Mouse (Mus musculus) testis, adult 2 months (tissue): ENCODE measurements at regions not wholly inside any gene's neighbourhood (a gene's known extent, or its start where the extent isn't known, plus 50 kb on each side); places are given as distances from the start of the nearest gene placed in this dataset.

Source experiments
- CTCF ChIP-seq: fragments of 200-500 bp; IDR thresholded peaks from 2 replicates; pipeline ENCODE4 v1.5.1; 2012; ENCODE audit warnings: low read depth, mild to moderate bottlenecking, inconsistent platforms, low read length, moderate library complexity; ENCODE audit not compliant: control insufficient read depth, insufficient read depth, insufficient replicate concordance
- POLR2A ChIP-seq: fragments of 200-500 bp; IDR thresholded peaks from 2 replicates; pipeline ENCODE4 v1.6.1; 2012; ENCODE audit warnings: low read depth, mild to moderate bottlenecking, inconsistent platforms, low read length, moderate library complexity; ENCODE audit not compliant: control insufficient read depth

GRCm38 (mm10) chr5:118424764-118425568 is 135.5 kb upstream of the Med13l start:
- peak; percentile 46; the same call in 1 of the 2 replicates for TF ChIP-seq POLR2A
- no peak for TF ChIP-seq CTCF
